Mouse (Mus musculus): ENCODE data around the gene Dkk1.

DNA sequence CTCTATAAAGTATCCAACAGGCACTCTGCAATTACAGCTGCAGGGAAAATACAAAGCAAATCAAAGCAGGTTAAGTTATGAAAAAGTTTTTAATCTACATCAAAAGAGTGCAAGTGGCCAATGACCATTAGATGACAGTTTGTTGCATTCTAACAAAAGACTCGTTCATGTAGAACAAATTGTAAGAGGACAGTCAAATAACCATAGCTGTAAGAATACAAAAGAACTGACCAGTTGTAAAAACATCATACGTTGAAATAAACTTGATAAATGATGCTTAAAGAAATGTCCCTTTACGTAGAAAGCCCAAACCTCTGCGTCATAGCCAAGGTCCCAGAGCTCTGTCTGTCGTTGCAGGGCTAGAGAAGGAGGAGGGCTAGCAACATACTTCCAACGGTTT is 15.1 kb upstream of the Dkk1 start:
- TF ChIP-seq GATA1 (IDR thresholded peaks at IDR 0.05; ENCODE audit: low read length), result no peak
- TF ChIP-seq TAL1 (IDR thresholded peaks at IDR 0.05; ENCODE audit: low read length), result no peak

Measured in erythroblast, embryonic 14.5 days (primary cell).